Mouse (Mus musculus) neural tube, embryonic 11.5 days (tissue): ENCODE results near the gene Hacd4. TPM values are rescaled to one million over a fixed set of nuclear protein-coding genes. Genes with fewer than 3 reads are reported as not detected.

ENCODE experiments used
- ATAC-seq: fragments of 200-750 bp; cut with Nextera tagmentation; 2 replicates; pipeline ENCODE4 v1.8.0; 2017; ENCODE audit warnings: moderate number of reproducible peaks, mild to moderate bottlenecking, moderate TSS enrichment, moderate library complexity; ENCODE audit not compliant: insufficient read depth, low FRiP score, low TSS enrichment
- DNase-seq: peaks from one replicate; pipeline ENCODE4 v3.0.0-alpha.2; 2015; ENCODE audit warnings: low spot score
- H3K27ac ChIP-seq: fragments of 300-500 bp; sonication (generic); 2 replicates; pipeline ENCODE4 v1.5.1; 2014; ENCODE audit warnings: low read depth, mild to moderate bottlenecking, low read length
- H3K27me3 ChIP-seq: fragments of 300-500 bp; sonication (generic); 2 replicates; pipeline ENCODE4 v1.6.1; 2014; ENCODE audit warnings: mild to moderate bottlenecking, low read length, mixed read lengths; ENCODE audit not compliant: control insufficient read depth, insufficient read depth
- H3K36me3 ChIP-seq: fragments of 300-500 bp; sonication (generic); 2 replicates; pipeline ENCODE4 v1.6.1; 2014; ENCODE audit warnings: mild to moderate bottlenecking, low read length, moderate library complexity, mixed read lengths; ENCODE audit not compliant: control insufficient read depth, insufficient read depth
- H3K4me1 ChIP-seq: fragments of 300-500 bp; sonication (generic); 2 replicates; pipeline ENCODE4 v1.6.1; 2014; ENCODE audit warnings: low read length, mixed read lengths; ENCODE audit not compliant: control insufficient read depth, insufficient read depth
- H3K4me2 ChIP-seq: fragments of 300-500 bp; sonication (generic); 2 replicates; pipeline ENCODE4 v1.6.1; 2014; ENCODE audit warnings: low read depth, mild to moderate bottlenecking, moderate library complexity
- H3K4me3 ChIP-seq: fragments of 300-500 bp; sonication (generic); 2 replicates; pipeline ENCODE4 v1.5.1; 2014; ENCODE audit warnings: low read depth, low read length
- H3K9ac ChIP-seq: fragments of 300-500 bp; sonication (generic); 2 replicates; pipeline ENCODE4 v1.6.1; 2014; ENCODE audit warnings: mild to moderate bottlenecking, low read length
- H3K9me3 ChIP-seq: fragments of 300-500 bp; sonication (generic); 2 replicates; pipeline ENCODE4 v1.6.1; 2016; ENCODE audit warnings: low read length; ENCODE audit not compliant: control insufficient read depth
- WGBS: fragments of 180-500 bp; shearing (Covaris S2); extraction: QIAGEN DNeasy Blood & Tissue Kit; methylation state at CpG from one replicate; pipeline ENCODE4 v1.1.7; 2014; 5-methylcytosine and 5-hydroxymethylcytosine counted together
- polyA plus RNA-seq: library from polyadenylated mRNA; unstranded; fragments of >200 nt; fragmentation: Nextera tagmentation; extraction: Ambion mirVana; gene quantifications from 2 replicates; pipeline ENCODE4 v1.2.1, GENCODE M21; 2014

The Hacd4 gene
- polyA plus RNA-seq, 1 experiment from 2014 or later, result 3.2 TPM

GRCm38 (mm10) chr4:88464574-88464973 is 25.8 kb upstream of the Hacd4 start:
- H3K4me3 ChIP-seq, result no peak overlapping the region
- WGBS, result 85% methylated on average over 4 of the region's 4 CpGs
- no peaks in the 10 kb centered on the region for H3K36me3 ChIP-seq
- no peak for ATAC-seq
- H3K9me3 ChIP-seq, result no peaks in the 10 kb centered on the region
- H3K4me1 ChIP-seq, result no peaks in the 10 kb centered on the region
- no peak overlapping the region for H3K27ac ChIP-seq
- no peak for DNase-seq
- H3K27me3 ChIP-seq, result no peaks in the 10 kb centered on the region
- no peak overlapping the region for H3K4me2 ChIP-seq
- no peak overlapping the region for H3K9ac ChIP-seq

GRCm38 (mm10) chr4:88462981-88463646 is 24.4 kb upstream of the Hacd4 start:
- Histone ChIP-seq H3K27ac (no peak overlapping the region), H3K36me3 (no peaks in the 10 kb centered on the region), H3K4me3 (no peak overlapping the region), H3K4me2 (no peak overlapping the region), H3K27me3 (no peaks in the 10 kb centered on the region), H3K9me3 (no peaks in the 10 kb centered on the region), H3K4me1 (no peaks in the 10 kb centered on the region), H3K9ac (no peak overlapping the region)
- WGBS, result 84% methylated on average over 8 of the region's 8 CpGs
- DNase-seq, result no peak
- ATAC-seq, result no peak

GRCm38 (mm10) chr4:88462501-88462900 is 23.8 kb upstream of the Hacd4 start:
- H3K4me2 ChIP-seq, result no peak overlapping the region

GRCm38 (mm10) chr4:88461315-88461714 is 22.6 kb upstream of the Hacd4 start:
- no peaks in the 10 kb centered on the region for H3K9me3 ChIP-seq
- no peaks in the 10 kb centered on the region for H3K4me1 ChIP-seq
- ATAC-seq, result no peak
- WGBS, result 77% methylated on average over 2 of the region's 2 CpGs
- no peaks in the 10 kb centered on the region for H3K36me3 ChIP-seq
- H3K27ac ChIP-seq, result no peak overlapping the region
- no peak for DNase-seq
- H3K4me2 ChIP-seq, result no peak overlapping the region
- H3K4me3 ChIP-seq, result no peak overlapping the region
- H3K9ac ChIP-seq, result no peak overlapping the region
- no peaks in the 10 kb centered on the region for H3K27me3 ChIP-seq

More at GRCm38 (mm10) chr4:88462501-88462900, 23.8 kb upstream of the Hacd4 start:
- no peaks in the 10 kb centered on the region for H3K27me3 ChIP-seq
- no peak overlapping the region for H3K9ac ChIP-seq
- H3K9me3 ChIP-seq, result no peaks in the 10 kb centered on the region
- no peak for DNase-seq
- H3K27ac ChIP-seq, result no peak overlapping the region
- ATAC-seq, result no peak
- no peaks in the 10 kb centered on the region for H3K4me1 ChIP-seq
- H3K36me3 ChIP-seq, result no peaks in the 10 kb centered on the region
- WGBS, result 92% methylated on average over 1 of the region's 1 CpGs
- H3K4me3 ChIP-seq, result no peak overlapping the region

- Histone ChIP-seq H3K4me1 (no peaks in the 10 kb centered on the region), H3K9ac (no peak overlapping the region), H3K4me3 (no peak overlapping the region), H3K36me3 (no peaks in the 10 kb centered on the region), H3K9me3 (no peaks in the 10 kb centered on the region), H3K27me3 (no peaks in the 10 kb centered on the region), H3K27ac (no peak overlapping the region), H3K4me2 (no peak overlapping the region)
- no peak for ATAC-seq
- WGBS, result 84% methylated on average over 2 of the region's 2 CpGs
- no peak for DNase-seq
Measured at GRCm38 (mm10) chr4:88458673-88459072, 19.9 kb upstream of the Hacd4 start.

GRCm38 (mm10) chr4:88458093-88458492 is 19.4 kb upstream of the Hacd4 start:
- H3K27me3 ChIP-seq, result no peaks in the 10 kb centered on the region
- no peaks in the 10 kb centered on the region for H3K4me1 ChIP-seq
- no peak overlapping the region for H3K4me2 ChIP-seq
- H3K9ac ChIP-seq, result no peak overlapping the region
- DNase-seq (no peak), ATAC-seq (no peak)
- no peaks in the 10 kb centered on the region for H3K9me3 ChIP-seq
- 75% methylated on average over 1 of the region's 1 CpGs for WGBS
- H3K36me3 ChIP-seq, result no peaks in the 10 kb centered on the region
- H3K27ac ChIP-seq, result no peak overlapping the region
- no peak overlapping the region for H3K4me3 ChIP-seq

GRCm38 (mm10) chr4:88450087-88450765 is 11.5 kb upstream of the Hacd4 start:
- H3K36me3 ChIP-seq, result no peaks in the 10 kb centered on the region
- no peak overlapping the region for H3K4me3 ChIP-seq
- no peak overlapping the region for H3K4me2 ChIP-seq
- H3K27ac ChIP-seq, result no peak overlapping the region
- ATAC-seq, result no peak
- H3K9ac ChIP-seq, result no peak overlapping the region
- DNase-seq, result no peak
- no peaks in the 10 kb centered on the region for H3K27me3 ChIP-seq
- WGBS, result 90% methylated on average over 1 of the region's 1 CpGs
- H3K4me1 ChIP-seq, result no peaks in the 10 kb centered on the region
- no peaks in the 10 kb centered on the region for H3K9me3 ChIP-seq

GRCm38 (mm10) chr4:88448976-88449375 is 10.2 kb upstream of the Hacd4 start:
- Histone ChIP-seq H3K4me1 (no peaks in the 10 kb centered on the region), H3K4me3 (no peak overlapping the region), H3K36me3 (no peaks in the 10 kb centered on the region), H3K4me2 (no peak overlapping the region), H3K9ac (no peak overlapping the region), H3K9me3 (no peaks in the 10 kb centered on the region), H3K27ac (no peak overlapping the region), H3K27me3 (no peaks in the 10 kb centered on the region)
- DNase-seq, result no peak
- 82% methylated on average over 2 of the region's 2 CpGs for WGBS
- no peak for ATAC-seq

- Histone ChIP-seq H3K27ac (no peak overlapping the region), H3K9ac (no peak overlapping the region), H3K36me3 (no peaks in the 10 kb centered on the region), H3K4me3 (no peak overlapping the region), H3K4me2 (no peak overlapping the region), H3K9me3 (no peaks in the 10 kb centered on the region), H3K4me1 (peaks cover 8% of the 10 kb centered on the region), H3K27me3 (no peaks in the 10 kb centered on the region)
- DNase-seq (no peak), ATAC-seq (no peak)
- 91% methylated on average over 7 of the region's 7 CpGs for WGBS
Measured at GRCm38 (mm10) chr4:88440814-88441213, 2.1 kb upstream of the Hacd4 start.
